Mouse (Mus musculus) E14TG2a.4 (cell line): ENCODE data around the gene Pcdh19.
"Not testable (repeated sequence)": the region's sequence is repeated elsewhere in the genome, so short reads cannot be mapped to it uniquely, and the experiment has no call there.

Source experiments
- H3K27me3 ChIP-seq: 2 replicates; pipeline ENCODE4 v1.6.1; 2014; ENCODE audit warnings: low read length, control low read depth; ENCODE audit not compliant: insufficient read depth
- H3K36me3 ChIP-seq: 2 replicates; pipeline ENCODE4 v1.6.1; 2014; ENCODE audit warnings: low read length, control low read depth; ENCODE audit not compliant: insufficient read depth
- H3K4me1 ChIP-seq: replicated peaks from 2 replicates; pipeline ENCODE4 v1.6.1; 2014; ENCODE audit warnings: low read depth, low read length, control low read depth
- H3K4me3 ChIP-seq: replicated peaks from 2 replicates; pipeline ENCODE4 v1.5.1; 2014; ENCODE audit warnings: mild to moderate bottlenecking, low read length
- H3K9me3 ChIP-seq: 2 replicates; pipeline ENCODE4 v1.6.1; 2014; ENCODE audit warnings: low read length, control low read depth
- CTCF ChIP-seq: conservative IDR thresholded peaks from 2 replicates; pipeline ENCODE4 v1.5.1; 2014; ENCODE audit warnings: low read length
- NANOG ChIP-seq: IDR thresholded peaks from 2 replicates; pipeline ENCODE4 v1.6.1; 2014; ENCODE audit warnings: borderline replicate concordance, low read length, mixed read lengths
- POU5F1 ChIP-seq: IDR thresholded peaks from 2 replicates; pipeline ENCODE4 v1.6.1; 2014; ENCODE audit warnings: low read length, borderline replicate concordance

Pcdh19 gene

DNA sequence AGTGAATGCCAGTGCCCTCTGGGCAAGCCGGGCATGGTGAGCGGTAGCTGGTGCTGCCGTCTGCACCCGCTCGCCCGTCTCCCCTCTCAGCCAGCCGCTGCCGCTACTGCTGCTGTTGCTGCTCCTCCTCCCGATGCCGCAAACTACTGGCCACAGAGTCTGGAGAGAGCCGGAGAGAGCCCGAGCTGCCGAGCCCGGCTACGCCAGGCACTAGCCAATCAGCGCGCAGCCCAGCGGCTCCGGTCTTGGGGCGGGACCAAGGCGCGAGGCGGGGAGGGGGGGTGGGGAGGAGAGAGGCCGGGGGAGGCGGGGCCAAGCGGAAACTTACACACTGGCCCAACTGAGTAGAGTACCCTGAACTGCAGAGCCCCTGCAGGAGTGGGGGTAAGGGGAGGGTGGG lies at the start of gene Pcdh19:
Pcdh19 (minus strand) TSS at position 148 of the 400 bp plus-strand sequence.
- Histone ChIP-seq H3K4me1 (0 out of 2 replicates have a peak, but pooled peaks cover 5% of the 10 kb centered on the region), H3K4me3 (peak within 1 kb of the TSS; percentile 81), H3K27me3 (peaks cover 54% of the 10 kb centered on the region), H3K36me3 (no peaks in the 10 kb centered on the region), H3K9me3 (no peaks in the 10 kb centered on the region)
- TF ChIP-seq NANOG (no peak), POU5F1 (no peak), CTCF (no peak)

DNA sequence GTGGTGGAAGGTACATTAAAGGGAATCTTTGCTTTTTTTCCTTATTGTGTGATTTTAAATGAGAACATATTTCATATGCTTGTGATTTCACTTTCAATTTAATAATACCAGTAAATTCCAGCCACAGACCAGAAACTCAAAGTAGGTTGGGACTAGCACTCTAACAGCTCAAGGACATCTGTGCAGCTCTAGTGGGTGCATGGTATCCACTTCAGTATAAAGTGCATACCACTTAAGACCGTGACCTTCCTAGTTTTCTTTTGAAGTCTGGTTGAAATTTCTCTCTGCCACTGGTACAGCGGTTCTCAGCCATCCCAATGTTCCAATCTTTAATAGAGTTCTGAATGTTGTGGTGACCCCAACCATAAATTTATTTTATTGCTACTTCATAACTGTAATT lies 47.1 kb upstream of the Pcdh19 start:
- Histone ChIP-seq H3K36me3 (no peaks in the 10 kb centered on the region), H3K4me1 (no peaks in the 10 kb centered on the region), H3K27me3 (no peaks in the 10 kb centered on the region), H3K9me3 (no peaks in the 10 kb centered on the region), H3K4me3 (no peak overlapping the region)
- no peak for TF ChIP-seq CTCF
- TF ChIP-seq POU5F1 = no peak
- no peak for TF ChIP-seq NANOG

DNA sequence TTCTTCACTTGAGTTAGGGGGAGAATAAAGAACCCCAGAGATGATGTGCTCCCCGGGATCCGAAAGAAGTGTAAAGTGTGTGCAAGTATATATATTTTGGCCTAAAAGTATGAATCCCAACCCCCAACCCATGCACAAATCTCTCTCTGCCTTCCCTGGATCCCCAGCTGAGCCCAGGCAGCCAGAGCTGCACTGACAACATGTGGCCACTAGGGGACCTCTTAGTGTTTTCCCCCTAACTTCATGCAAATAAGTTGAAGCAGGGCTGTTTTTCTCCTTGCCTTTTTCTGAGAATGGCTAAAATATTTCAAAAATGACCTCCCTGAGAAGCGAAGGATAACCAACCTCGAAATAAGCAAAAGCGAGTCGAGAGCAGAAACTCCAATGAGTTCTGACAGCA lies 46.2 kb upstream of the Pcdh19 start:
- Histone ChIP-seq H3K9me3 (no peaks in the 10 kb centered on the region), H3K27me3 (no peaks in the 10 kb centered on the region), H3K4me3 (no peak overlapping the region), H3K4me1 (no peaks in the 10 kb centered on the region), H3K36me3 (no peaks in the 10 kb centered on the region)
- TF ChIP-seq NANOG (no peak), POU5F1 (no peak), CTCF (peak; percentile 70)

DNA sequence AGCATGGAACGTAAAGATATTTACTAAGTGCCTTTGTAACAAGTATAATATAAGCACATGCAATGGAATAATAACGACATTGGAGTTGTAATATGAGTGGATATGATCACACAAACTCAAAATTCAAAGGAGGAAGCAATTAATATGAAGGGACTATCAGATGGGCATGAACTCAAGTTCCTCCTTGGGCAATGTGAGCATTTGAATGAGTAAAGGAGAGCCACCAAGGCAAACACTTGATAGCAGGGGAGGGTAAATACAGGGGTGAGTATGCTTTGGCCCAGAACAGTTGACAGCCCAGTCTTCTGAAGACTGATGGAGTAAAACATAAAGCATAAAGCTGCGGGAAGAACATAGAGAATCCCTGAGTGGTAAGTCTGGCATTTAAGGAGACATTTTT lies 32.7 kb upstream of the Pcdh19 start:
- no peaks in the 10 kb centered on the region for H3K36me3 ChIP-seq
- H3K9me3 ChIP-seq = no peaks in the 10 kb centered on the region
- TF ChIP-seq NANOG (no peak), POU5F1 (no peak), CTCF (no peak)

DNA sequence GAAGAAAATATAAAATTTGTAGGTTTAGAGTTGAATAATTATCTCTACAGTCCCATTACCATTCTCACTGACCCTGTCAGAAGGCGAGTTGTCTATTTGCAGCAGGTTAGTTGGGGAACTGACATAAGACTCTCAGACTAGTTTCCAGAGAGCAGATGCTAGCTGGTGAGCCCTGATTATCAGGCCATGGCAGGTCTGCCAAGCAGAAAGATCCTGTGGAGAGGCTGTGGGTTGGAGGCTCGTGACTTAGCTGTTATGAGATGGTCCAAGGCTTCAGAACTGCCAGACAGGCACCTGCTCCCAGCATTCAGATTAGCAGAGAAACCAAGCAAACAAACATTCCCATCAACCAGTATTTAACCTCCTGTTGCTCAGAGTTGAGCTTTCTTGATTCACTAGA lies 21.8 kb upstream of the Pcdh19 start:
- no peaks in the 10 kb centered on the region for H3K4me1 ChIP-seq
- H3K9me3 ChIP-seq = no peaks in the 10 kb centered on the region
- no peaks in the 10 kb centered on the region for H3K27me3 ChIP-seq
- TF ChIP-seq NANOG = no peak
- no peak for TF ChIP-seq POU5F1
- no peak for TF ChIP-seq CTCF
- H3K36me3 ChIP-seq = no peaks in the 10 kb centered on the region
- no peak overlapping the region for H3K4me3 ChIP-seq

More for the DNA sequence above, 32.7 kb upstream of the Pcdh19 start:
- H3K4me1 ChIP-seq = no peaks in the 10 kb centered on the region
- H3K4me3 ChIP-seq = no peak overlapping the region
- H3K27me3 ChIP-seq = no peaks in the 10 kb centered on the region

DNA sequence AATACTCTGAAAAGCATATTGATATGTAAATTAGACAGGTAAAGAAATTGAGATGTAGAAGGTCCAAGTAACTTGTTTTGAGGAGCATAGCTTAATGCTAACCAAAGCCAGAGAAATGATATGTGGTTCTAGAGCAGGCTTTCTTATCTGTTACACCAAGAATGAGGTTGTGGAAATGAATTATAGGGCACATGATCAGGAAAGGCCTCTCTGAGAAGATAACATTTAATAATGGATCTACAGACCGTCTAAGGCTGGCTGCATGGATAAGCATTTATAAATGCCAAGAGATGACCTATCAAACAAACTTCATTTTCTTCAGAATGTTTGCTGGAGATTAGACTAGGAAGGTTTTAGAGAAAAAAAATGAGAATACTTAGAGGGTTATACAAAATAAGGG lies 14.1 kb upstream of the Pcdh19 start:
- no peaks in the 10 kb centered on the region for H3K36me3 ChIP-seq
- no peak overlapping the region for H3K4me3 ChIP-seq
- no peaks in the 10 kb centered on the region for H3K9me3 ChIP-seq
- TF ChIP-seq NANOG (no peak), CTCF (no peak), POU5F1 (no peak)
- H3K4me1 ChIP-seq = no peaks in the 10 kb centered on the region
- no peaks in the 10 kb centered on the region for H3K27me3 ChIP-seq

DNA sequence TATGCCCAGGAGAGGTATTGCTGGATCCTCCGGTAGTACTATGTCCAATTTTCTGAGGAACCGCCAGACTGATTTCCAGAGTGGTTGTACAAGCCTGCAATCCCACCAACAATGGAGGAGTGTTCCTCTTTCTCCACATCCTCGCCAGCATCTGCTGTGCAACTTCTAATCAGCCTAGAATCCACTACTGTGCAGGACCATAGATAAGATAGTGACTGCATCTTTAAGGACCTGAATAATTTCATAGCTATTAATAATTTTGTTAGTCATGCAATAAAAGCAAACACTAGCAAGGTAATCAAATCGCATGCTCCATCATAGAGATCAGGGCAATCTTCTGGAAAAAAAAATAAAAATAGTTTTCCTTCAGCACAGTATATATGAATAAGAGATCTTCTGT lies 9.1 kb upstream of the Pcdh19 start:
- not testable (repeated sequence) for H3K36me3 ChIP-seq, H3K27me3 ChIP-seq, H3K4me3 ChIP-seq, H3K9me3 ChIP-seq, H3K4me1 ChIP-seq

DNA sequence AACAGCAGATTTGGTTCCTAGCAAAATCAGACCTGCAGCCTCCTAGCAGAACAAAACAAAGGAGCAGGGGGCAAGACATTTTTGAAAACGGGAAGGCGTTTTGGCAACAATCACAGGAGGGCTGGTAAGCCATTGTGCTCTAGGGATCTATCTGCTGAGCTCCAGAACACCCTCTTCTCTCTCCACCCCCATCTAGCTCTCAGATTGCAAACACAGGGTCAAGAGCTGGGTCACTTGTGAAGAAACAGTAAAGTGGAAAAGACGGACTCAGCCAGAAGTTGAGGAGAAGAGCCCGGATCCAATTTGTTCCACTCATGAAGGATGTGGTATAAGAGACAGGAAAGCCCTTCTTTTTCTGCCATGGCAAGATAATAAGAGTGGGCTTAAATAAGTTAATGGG lies 7.7 kb upstream of the Pcdh19 start:
- TF ChIP-seq CTCF = no peak
- TF ChIP-seq NANOG = no peak
- TF ChIP-seq POU5F1 = no peak
- Histone ChIP-seq H3K27me3 (peaks cover 4% of the 10 kb centered on the region; the same call in 1 of the 2 replicates), H3K36me3 (no peaks in the 10 kb centered on the region), H3K9me3 (no peaks in the 10 kb centered on the region), H3K4me3 (no peak overlapping the region), H3K4me1 (no peaks in the 10 kb centered on the region)

DNA sequence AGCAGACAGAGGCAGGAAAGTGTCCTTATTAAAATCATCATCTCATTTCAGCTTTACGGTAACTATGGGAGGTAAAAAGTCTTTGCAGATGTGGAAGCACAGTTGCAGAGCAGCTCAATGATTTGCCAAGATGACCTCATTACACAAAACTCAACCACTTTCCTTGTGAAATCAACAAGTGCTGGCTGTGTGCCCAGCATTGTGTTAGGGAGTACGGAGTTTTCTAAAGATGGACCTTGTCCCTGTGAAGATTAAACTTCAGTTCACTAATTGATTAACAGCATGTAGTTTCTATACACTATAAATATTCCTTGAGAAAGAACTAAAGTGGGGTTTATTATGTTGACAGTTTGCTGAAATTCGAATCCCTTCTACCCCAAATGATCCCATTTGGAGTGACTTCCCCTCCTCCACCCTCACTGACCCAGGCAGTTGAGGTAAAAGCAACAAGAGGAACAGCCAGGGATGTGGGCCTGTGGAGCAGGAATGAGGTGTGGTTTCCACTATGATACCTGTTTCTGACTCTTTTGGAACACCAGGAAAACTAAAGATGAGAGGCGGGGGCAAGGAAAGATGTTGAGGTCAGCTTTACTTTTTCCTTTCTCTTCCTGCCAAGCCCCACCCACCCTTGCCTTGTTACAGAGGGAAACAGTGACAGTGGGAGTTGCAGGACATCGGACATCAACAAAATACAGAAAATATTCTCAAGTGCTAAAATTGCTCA lies 4.4 kb upstream of the Pcdh19 start:
- H3K4me3 ChIP-seq = no peak overlapping the region
- TF ChIP-seq NANOG (no peak), POU5F1 (no peak), CTCF (no peak)
- no peaks in the 10 kb centered on the region for H3K36me3 ChIP-seq
- no peaks in the 10 kb centered on the region for H3K9me3 ChIP-seq
- peaks cover 26% of the 10 kb centered on the region for H3K27me3 ChIP-seq
- H3K4me1 ChIP-seq = no peaks in the 10 kb centered on the region
